Mouse (Mus musculus): ENCODE results near the gene Mpp3. TPM values are rescaled to one million over a fixed set of nuclear protein-coding genes. Genes with fewer than 3 reads are reported as not detected.

Gene Mpp3
- total RNA-seq (2021) (10 to 100 TPM in 1 of 2 experiments, 1 to 10 TPM in 1; 7.8 to 13.5 TPM), polyA plus RNA-seq (2012; rRNA removed) (12.1 and 16.9 TPM in 2 replicates)
- long read RNA-seq, transcript Mpp3-201 (19 exons, 2,848 nt), result major isoform, 6 of 14 reads
- long read RNA-seq, partial matches to known transcripts, result 1 of 14 reads
- long read RNA-seq, other reads (novel, unspliced or antisense), result 4 of 14 reads

- DNase-seq, result no peak
Observed at GRCm38 (mm10) chr11:102028087-102028816, at the start of gene Mpp3. Mpp3 (minus strand) TSS chr11:102028461.

GRCm38 (mm10) chr11:102073722-102074121 is 45.5 kb upstream of the Mpp3 start:
- no peak for DNase-seq

GRCm38 (mm10) chr11:102072729-102073128 is 44.5 kb upstream of the Mpp3 start:
- no peak for DNase-seq

GRCm38 (mm10) chr11:102070426-102070825 is 42.2 kb upstream of the Mpp3 start:
- DNase-seq, result no peak

GRCm38 (mm10) chr11:102069633-102070032 is 41.4 kb upstream of the Mpp3 start:
- DNase-seq, result no peak

- DNase-seq, result no peak
Observed at GRCm38 (mm10) chr11:102068969-102069368, 40.7 kb upstream of the Mpp3 start.

GRCm38 (mm10) chr11:102063076-102063475 is 34.8 kb upstream of the Mpp3 start:
- DNase-seq, result no peak

- no peak for DNase-seq
Observed at GRCm38 (mm10) chr11:102061941-102062473, 33.7 kb upstream of the Mpp3 start.

GRCm38 (mm10) chr11:102061236-102061940 is 33.1 kb upstream of the Mpp3 start:
- peak; percentile 74 for DNase-seq

GRCm38 (mm10) chr11:102053847-102054246 is 25.6 kb upstream of the Mpp3 start:
- DNase-seq, result no peak

- peak; percentile 43 for DNase-seq
Observed at GRCm38 (mm10) chr11:102053183-102053582, 24.9 kb upstream of the Mpp3 start.

- no peak for DNase-seq
Observed at GRCm38 (mm10) chr11:102052697-102053096, 24.4 kb upstream of the Mpp3 start.

- peak; percentile 45 for DNase-seq
Observed at GRCm38 (mm10) chr11:102051954-102052353, 23.7 kb upstream of the Mpp3 start.

GRCm38 (mm10) chr11:102051541-102051940 is 23.3 kb upstream of the Mpp3 start:
- peak; percentile 79 for DNase-seq

GRCm38 (mm10) chr11:102049875-102050482 is 21.7 kb upstream of the Mpp3 start:
- DNase-seq, result no peak

GRCm38 (mm10) chr11:102046607-102047006 is 18.3 kb upstream of the Mpp3 start:
- no peak for DNase-seq

- no peak for DNase-seq
Observed at GRCm38 (mm10) chr11:102044691-102045212, 16.5 kb upstream of the Mpp3 start.

- DNase-seq, result no peak
Observed at GRCm38 (mm10) chr11:102043381-102043780, 15.1 kb upstream of the Mpp3 start.

GRCm38 (mm10) chr11:102042971-102043370 is 14.7 kb upstream of the Mpp3 start:
- DNase-seq, result no peak

- DNase-seq, result no peak
Observed at GRCm38 (mm10) chr11:102041350-102041949, 13.2 kb upstream of the Mpp3 start, which contains the start of gene Cd300lg. Cd300lg (plus strand) TSS chr11:102041509.

- DNase-seq, result no peak
Observed at GRCm38 (mm10) chr11:102040646-102041045, 12.4 kb upstream of the Mpp3 start.

GRCm38 (mm10) chr11:102040138-102040524 is 11.9 kb upstream of the Mpp3 start:
- DNase-seq, result peak; percentile 89

Measured in adrenal gland, adult 2 months (tissue).